8 mouse cellular contexts compared by ENCODE assay signal in the genomic region with DNA sequence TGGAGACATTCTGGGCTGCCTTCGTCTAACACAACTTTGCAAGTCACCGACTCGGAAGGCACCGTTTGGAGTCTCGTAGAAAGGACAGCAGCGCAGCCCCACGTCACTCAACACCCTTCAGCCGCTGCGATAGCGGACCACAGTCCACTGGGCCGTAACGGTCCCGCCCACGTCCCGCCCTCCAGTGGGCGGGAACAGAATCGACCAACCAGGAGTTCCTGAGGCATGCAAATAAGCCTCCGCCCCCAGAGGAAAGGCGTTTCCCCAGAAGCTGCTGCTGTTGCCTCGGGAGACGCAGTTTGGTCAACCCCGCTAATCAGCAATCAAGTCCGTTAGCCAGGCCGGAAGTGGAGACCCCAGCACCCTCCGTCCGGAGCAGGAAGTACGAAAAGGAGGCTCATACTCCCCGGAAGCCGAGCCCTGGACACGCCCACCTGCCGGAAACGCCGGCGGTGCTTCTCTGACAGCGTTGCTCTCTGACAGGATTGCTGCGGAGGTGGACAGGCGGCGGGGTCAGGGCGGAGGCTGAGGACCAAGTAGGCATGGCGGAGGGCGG. TPM values are rescaled to one million over a fixed set of nuclear protein-coding genes. Genes with fewer than 3 reads are reported as not detected.
DNase-seq lines count a peak whose midpoint lies in the region; ATAC-seq lines count a peak whose summit lies in the region.

Asb1 (plus strand) TSS at position 274 of the 556 bp plus-strand sequence.

- DNase-seq in adipocyte (ENCODE audit: low spot score) = peak; percentile 98
- DNase-seq in embryo, embryonic 10 days (ENCODE audit: low spot score) = peak; percentile 99
- peak; percentile 90 for DNase-seq in gastrocnemius, postnatal 10 days
- DNase-seq in induced T-regulatory cell, adult 2 months (ENCODE audit: low read depth) = peak; percentile 97
- DNase-seq in left cerebral cortex, adult 9 months (ENCODE audit: low spot score in 2 of 2) = peak; percentile 91 to 96
- peak; percentile 86 for DNase-seq in right cerebral cortex, postnatal 14 days
- peak; percentile 90 to 94 for DNase-seq in urinary bladder, postnatal 36 days (ENCODE audit: low spot score in 2 of 2)

- ATAC-seq in megakaryocyte progenitor cell, adult 5-6 weeks (replicated peaks; ENCODE audit: poor library complexity) = peak; percentile 83

RNA-seq across cellular contexts. Expression of gene Asb1, which starts in this region (rescaled TPM):
- 10 to 100 TPM; 13.2 to 15.6 TPM for total RNA-seq in gastrocnemius, postnatal 10 days (2021)
- total RNA-seq in megakaryocyte progenitor cell, adult 5-6 weeks (2015) = 3.9 and 5.2 TPM in 2 replicates
- total RNA-seq in megakaryocyte progenitor cell, adult 5-6 weeks (2017) = 6.1 and 28.7 TPM in 2 replicates

Comparison
In these comparisons a context has a peak if more than half of its experiments do, and no peak if none do; other contexts are left out.
1. Peak in every context shown above with its lines: DNase-seq and ATAC-seq.